Mouse (Mus musculus) neural tube, embryonic 13.5 days (tissue): ENCODE measurements around the gene Fign. TPM values are rescaled to one million over a fixed set of nuclear protein-coding genes. Genes with fewer than 3 reads are reported as not detected.

Experiments used
- ATAC-seq: fragments of 200-750 bp; cut with Nextera tagmentation; 2 replicates; pipeline ENCODE4 v1.8.0; 2017; ENCODE audit warnings: low read depth, mild to moderate bottlenecking, moderate TSS enrichment, moderate library complexity
- H3K27ac ChIP-seq: fragments of 300-500 bp; sonication (generic); replicated peaks from 2 replicates; pipeline ENCODE4 v1.5.1; 2015; ENCODE audit warnings: moderate library complexity, mild to moderate bottlenecking, inconsistent platforms
- H3K27me3 ChIP-seq: fragments of 300-500 bp; sonication (generic); 2 replicates; pipeline ENCODE4 v1.6.1; 2015; ENCODE audit warnings: mild to moderate bottlenecking, inconsistent platforms
- H3K36me3 ChIP-seq: fragments of 300-500 bp; sonication (generic); 2 replicates; pipeline ENCODE4 v1.6.1; 2015; ENCODE audit warnings: mild to moderate bottlenecking, inconsistent platforms
- H3K4me1 ChIP-seq: fragments of 300-500 bp; sonication (generic); replicated peaks from 2 replicates; pipeline ENCODE4 v1.6.1; 2015; ENCODE audit warnings: inconsistent platforms
- H3K4me2 ChIP-seq: fragments of 300-500 bp; sonication (generic); 2 replicates; pipeline ENCODE4 v1.6.1; 2015; ENCODE audit warnings: inconsistent platforms, mild to moderate bottlenecking, moderate library complexity
- H3K4me3 ChIP-seq: fragments of 300-500 bp; sonication (generic); 2 replicates; pipeline ENCODE4 v1.5.1; 2015; ENCODE audit warnings: mild to moderate bottlenecking, inconsistent platforms
- H3K9ac ChIP-seq: fragments of 300-500 bp; sonication (generic); 2 replicates; pipeline ENCODE4 v1.6.1; 2015; ENCODE audit warnings: moderate library complexity, mild to moderate bottlenecking, inconsistent platforms
- H3K9me3 ChIP-seq: fragments of 300-500 bp; sonication (generic); 2 replicates; pipeline ENCODE4 v1.6.1; 2016; ENCODE audit warnings: inconsistent platforms
- WGBS: fragments of 180-500 bp; shearing (Covaris S2); methylation state at CpG from one replicate; pipeline ENCODE4 v1.1.7; 2015; 5-methylcytosine and 5-hydroxymethylcytosine counted together
- polyA plus RNA-seq: library from polyadenylated mRNA; unstranded; fragments of >200 nt; fragmentation: Nextera tagmentation; extraction: Ambion mirVana; gene quantifications from 2 replicates; pipeline ENCODE4 v1.2.1, GENCODE M21; 2015

Fign gene
- polyA plus RNA-seq, result 16.5 and 19.9 TPM in 2 replicates

GRCm38 (mm10) chr2:64097937-64098617, at the start of gene Fign:
Gene Fign (minus strand): TSS chr2:64098038.
- H3K27me3 ChIP-seq, result no peaks in the 10 kb centered on the region
- peak within 1 kb of the TSS; percentile 99 for H3K27ac ChIP-seq
- WGBS, result under 1% methylated on average over 68 of the region's 85 CpGs
- peak within 1 kb of the TSS; percentile 87 for H3K4me2 ChIP-seq
- H3K4me1 ChIP-seq, result peaks cover 35% of the 10 kb centered on the region
- ATAC-seq, result peak; percentile 79
- no peaks in the 10 kb centered on the region for H3K36me3 ChIP-seq
- peak within 1 kb of the TSS; percentile 98 for H3K9ac ChIP-seq
- peak within 1 kb of the TSS; percentile 74 for H3K4me3 ChIP-seq
- H3K9me3 ChIP-seq, result no peaks in the 10 kb centered on the region

GRCm38 (mm10) chr2:64133597-64133996, 35.8 kb upstream of the Fign start:
- no peaks in the 10 kb centered on the region for H3K27me3 ChIP-seq
- WGBS, result 77% methylated on average over 4 of the region's 4 CpGs
- H3K4me2 ChIP-seq, result no peak overlapping the region
- H3K4me3 ChIP-seq, result no peak overlapping the region
- no peaks in the 10 kb centered on the region for H3K36me3 ChIP-seq
- no peak overlapping the region for H3K27ac ChIP-seq
- H3K4me1 ChIP-seq, result no peaks in the 10 kb centered on the region
- H3K9ac ChIP-seq, result no peak overlapping the region
- ATAC-seq, result no peak
- no peaks in the 10 kb centered on the region for H3K9me3 ChIP-seq

GRCm38 (mm10) chr2:64120495-64120894, 22.7 kb upstream of the Fign start:
- WGBS, result 81% methylated on average over 5 of the region's 5 CpGs

DNA sequence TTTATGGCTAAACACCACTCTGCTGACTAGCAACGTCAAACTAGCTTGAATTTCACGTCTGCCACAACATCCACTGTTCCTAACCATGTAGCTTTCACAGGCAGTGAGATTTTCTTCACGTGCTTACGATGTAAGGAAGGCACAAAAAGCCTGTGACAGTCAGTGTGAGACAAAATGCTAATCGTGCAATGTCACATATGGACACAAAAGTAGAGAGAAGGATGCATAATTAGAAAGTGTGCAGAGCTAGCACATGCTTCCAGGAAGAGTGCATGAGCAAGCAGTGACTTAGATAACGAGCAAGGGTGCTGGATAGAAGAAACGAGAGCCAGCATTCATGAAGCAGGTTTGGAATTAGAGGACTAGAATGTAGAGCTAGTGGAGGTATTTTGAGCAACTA, 18.8 kb upstream of the Fign start:
- no peak for ATAC-seq
- no peak overlapping the region for H3K4me3 ChIP-seq

More at GRCm38 (mm10) chr2:64120495-64120894, 22.7 kb upstream of the Fign start:
- Histone ChIP-seq H3K4me1 (no peaks in the 10 kb centered on the region), H3K27ac (no peak overlapping the region), H3K9ac (no peak overlapping the region), H3K27me3 (no peaks in the 10 kb centered on the region), H3K4me2 (no peak overlapping the region), H3K4me3 (no peak overlapping the region), H3K9me3 (no peaks in the 10 kb centered on the region), H3K36me3 (no peaks in the 10 kb centered on the region)
- no peak for ATAC-seq

GRCm38 (mm10) chr2:64111133-64111532, 13.3 kb upstream of the Fign start:
- H3K4me2 ChIP-seq, result no peak overlapping the region
- no peaks in the 10 kb centered on the region for H3K9me3 ChIP-seq
- H3K4me1 ChIP-seq, result no peaks in the 10 kb centered on the region
- H3K27ac ChIP-seq, result no peak overlapping the region
- no peaks in the 10 kb centered on the region for H3K36me3 ChIP-seq
- H3K4me3 ChIP-seq, result no peak overlapping the region
- no peaks in the 10 kb centered on the region for H3K27me3 ChIP-seq
- 88% methylated on average over 3 of the region's 3 CpGs for WGBS
- H3K9ac ChIP-seq, result no peak overlapping the region
- ATAC-seq, result no peak

More for the DNA sequence above, 18.8 kb upstream of the Fign start:
- no peaks in the 10 kb centered on the region for H3K9me3 ChIP-seq
- H3K4me2 ChIP-seq, result no peak overlapping the region
- no peaks in the 10 kb centered on the region for H3K36me3 ChIP-seq
- H3K9ac ChIP-seq, result no peak overlapping the region
- no peaks in the 10 kb centered on the region for H3K4me1 ChIP-seq
- H3K27me3 ChIP-seq, result no peaks in the 10 kb centered on the region
- WGBS, result 72% methylated on average over 7 of the region's 7 CpGs
- H3K27ac ChIP-seq, result no peak overlapping the region

- no peak for ATAC-seq
- Histone ChIP-seq H3K9me3 (no peaks in the 10 kb centered on the region), H3K27me3 (no peaks in the 10 kb centered on the region), H3K36me3 (no peaks in the 10 kb centered on the region), H3K4me3 (no peak overlapping the region), H3K27ac (no peak overlapping the region), H3K4me2 (no peak overlapping the region), H3K9ac (no peak overlapping the region), H3K4me1 (no peaks in the 10 kb centered on the region)
- WGBS, result 81% methylated on average over 4 of the region's 4 CpGs
Measured at GRCm38 (mm10) chr2:64109860-64110259, 12.0 kb upstream of the Fign start.

DNA sequence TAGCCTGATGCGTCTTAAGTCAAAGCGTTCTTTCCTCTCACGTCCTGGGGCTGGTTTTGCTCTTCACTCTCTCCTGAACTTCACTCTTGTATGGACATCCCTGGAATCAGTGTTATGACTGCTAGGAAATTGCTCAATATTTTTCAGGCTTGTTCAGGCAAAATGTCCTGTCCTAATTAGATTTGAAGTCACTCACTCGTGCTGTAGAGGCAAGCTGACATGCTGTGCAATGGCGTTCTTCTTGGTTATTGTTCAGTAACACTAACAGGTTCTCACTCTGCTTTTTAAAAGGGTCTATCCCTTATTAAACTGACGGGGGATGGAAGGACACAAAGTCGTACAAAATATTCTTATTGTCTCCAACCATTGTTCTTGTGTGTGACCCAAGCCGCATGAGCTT, 10.2 kb upstream of the Fign start:
- Histone ChIP-seq H3K4me3 (no peak overlapping the region), H3K9ac (no peak overlapping the region), H3K4me2 (no peak overlapping the region), H3K4me1 (peaks cover 8% of the 10 kb centered on the region; the same call in 1 of the 2 replicates), H3K36me3 (no peaks in the 10 kb centered on the region), H3K9me3 (no peaks in the 10 kb centered on the region), H3K27me3 (no peaks in the 10 kb centered on the region), H3K27ac (no peak overlapping the region)
- no peak for ATAC-seq
- 73% methylated on average over 8 of the region's 8 CpGs for WGBS

GRCm38 (mm10) chr2:64098618-64099320, 931 bp upstream of the Fign start:
- Histone ChIP-seq H3K4me3 (peak overlapping the region; percentile 74), H3K36me3 (no peaks in the 10 kb centered on the region), H3K9ac (peak overlapping the region; percentile 98), H3K4me2 (peak overlapping the region; percentile 87), H3K4me1 (peaks cover 32% of the 10 kb centered on the region), H3K27ac (peak overlapping the region; percentile 99), H3K9me3 (no peaks in the 10 kb centered on the region), H3K27me3 (no peaks in the 10 kb centered on the region)
- peak; percentile 86 for ATAC-seq
- WGBS, result 1% methylated on average over 21 of the region's 21 CpGs

- H3K27ac ChIP-seq, result peak overlapping the region; percentile 99
- H3K9ac ChIP-seq, result peak overlapping the region; percentile 98
- ATAC-seq, result no peak
- no peaks in the 10 kb centered on the region for H3K9me3 ChIP-seq
- H3K4me2 ChIP-seq, result peak overlapping the region; percentile 87
- peak overlapping the region; percentile 74 for H3K4me3 ChIP-seq
- no peaks in the 10 kb centered on the region for H3K27me3 ChIP-seq
- H3K36me3 ChIP-seq, result no peaks in the 10 kb centered on the region
- WGBS, result under 1% methylated on average over 12 of the region's 12 CpGs
- peaks cover 40% of the 10 kb centered on the region for H3K4me1 ChIP-seq
Measured at GRCm38 (mm10) chr2:64096721-64097411, 972 bp downstream of the Fign start.

DNA sequence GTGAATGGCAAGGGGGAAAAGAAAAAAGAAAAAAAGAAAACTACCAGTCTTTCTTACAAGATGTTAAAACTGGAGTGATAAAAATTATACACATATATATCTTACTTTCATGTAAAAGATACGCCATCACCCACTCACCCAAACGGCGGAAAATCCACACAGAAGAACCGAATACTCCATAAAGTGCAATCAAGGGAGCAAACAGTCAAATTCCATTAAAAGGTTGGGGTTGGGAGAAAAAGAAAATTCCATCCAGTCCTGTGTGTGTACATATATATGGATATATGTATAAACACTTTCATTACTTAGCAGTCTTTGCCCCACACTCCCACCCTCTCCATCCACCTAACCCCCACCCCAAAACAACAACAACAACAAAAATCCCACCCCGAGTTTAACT, 1.7 kb downstream of the Fign start:
- Histone ChIP-seq H3K4me2 (peak overlapping the region; percentile 87), H3K4me1 (peaks cover 44% of the 10 kb centered on the region), H3K9ac (peak overlapping the region; percentile 98), H3K4me3 (peak overlapping the region; percentile 74), H3K27me3 (no peaks in the 10 kb centered on the region), H3K9me3 (no peaks in the 10 kb centered on the region), H3K36me3 (no peaks in the 10 kb centered on the region), H3K27ac (peak overlapping the region; percentile 99)
- 17% methylated on average over 5 of the region's 5 CpGs for WGBS
- ATAC-seq, result no peak

- no peaks in the 10 kb centered on the region for H3K27me3 ChIP-seq
- 15% methylated on average over 5 of the region's 5 CpGs for WGBS
- H3K4me2 ChIP-seq, result peak overlapping the region; percentile 87
- H3K4me1 ChIP-seq, result peaks cover 49% of the 10 kb centered on the region
- H3K27ac ChIP-seq, result peak overlapping the region; percentile 88
- no peaks in the 10 kb centered on the region for H3K9me3 ChIP-seq
- H3K36me3 ChIP-seq, result no peaks in the 10 kb centered on the region
- no peak for ATAC-seq
- peak overlapping the region; percentile 98 for H3K9ac ChIP-seq
- H3K4me3 ChIP-seq, result peak overlapping the region; percentile 74
Measured at GRCm38 (mm10) chr2:64095561-64095960, 2.3 kb downstream of the Fign start.

GRCm38 (mm10) chr2:64093087-64093486, 4.8 kb downstream of the Fign start:
- WGBS, result 46% methylated on average over 6 of the region's 6 CpGs
- peaks cover 52% of the 10 kb centered on the region for H3K4me1 ChIP-seq
- H3K4me3 ChIP-seq, result peak overlapping the region; percentile 29
- ATAC-seq, result no peak
- peak overlapping the region; percentile 64 for H3K9ac ChIP-seq
- H3K9me3 ChIP-seq, result no peaks in the 10 kb centered on the region
- no peaks in the 10 kb centered on the region for H3K27me3 ChIP-seq
- no peaks in the 10 kb centered on the region for H3K36me3 ChIP-seq
- H3K27ac ChIP-seq, result peak overlapping the region; percentile 20; the same call in 1 of the 2 replicates
- peak overlapping the region; percentile 47 for H3K4me2 ChIP-seq
